Mouse (Mus musculus) adrenal gland, adult 18-20 months (tissue): ENCODE measurements at regions not wholly inside any gene's neighbourhood (a gene's known extent, or its start where the extent isn't known, plus 50 kb on each side); places are given as distances from the start of the nearest gene placed in this dataset.
A peak's percentile ranks its signal among the peaks of the same experiment; 100 is the strongest.

ENCODE experiments used
- DNase-seq, 2 experiments: peaks; one replicate each; pipeline ENCODE4 v3.0.0; 2021 to 2022; ENCODE audit warnings: low spot score in 2 of 2

GRCm38 (mm10) chr10:95124476-95124875, 179.8 kb upstream of the Plxnc1 start:
- no peak for DNase-seq

- no peak for DNase-seq
These were observed 175.4 kb upstream of the Plxnc1 start for GRCm38 (mm10) chr10:95120007-95120406.

GRCm38 (mm10) chr10:95118786-95119351, 174.2 kb upstream of the Plxnc1 start:
- DNase-seq, result no peak

GRCm38 (mm10) chr10:95117731-95118212, 173.1 kb upstream of the Plxnc1 start:
- no peak for DNase-seq

- DNase-seq, result peak in 1 of 2 experiments; percentile 11
These were observed 172.6 kb upstream of the Plxnc1 start for GRCm38 (mm10) chr10:95117041-95117730.

GRCm38 (mm10) chr10:95116579-95117011, 172.0 kb upstream of the Plxnc1 start:
- no peak for DNase-seq

GRCm38 (mm10) chr10:95112837-95113388, 168.3 kb upstream of the Plxnc1 start:
- no peak for DNase-seq

- no peak for DNase-seq
These were observed 167.7 kb upstream of the Plxnc1 start for GRCm38 (mm10) chr10:95112231-95112774.

GRCm38 (mm10) chr10:95110786-95111185, 166.2 kb upstream of the Plxnc1 start:
- no peak for DNase-seq

- DNase-seq, result no peak
These were observed 164.9 kb upstream of the Plxnc1 start for GRCm38 (mm10) chr10:95109576-95109975.

GRCm38 (mm10) chr10:95107532-95108251, 163.1 kb upstream of the Plxnc1 start:
- no peak for DNase-seq

GRCm38 (mm10) chr10:95103808-95104207, 159.2 kb upstream of the Plxnc1 start:
- no peak for DNase-seq

GRCm38 (mm10) chr10:95102981-95103380, 158.3 kb upstream of the Plxnc1 start:
- DNase-seq, result no peak

- no peak for DNase-seq
These were observed 155.3 kb upstream of the Plxnc1 start for GRCm38 (mm10) chr10:95099906-95100305.

- no peak for DNase-seq
These were observed 151.2 kb upstream of the Plxnc1 start for GRCm38 (mm10) chr10:95095847-95096246.

GRCm38 (mm10) chr10:95094771-95095170, 150.1 kb upstream of the Plxnc1 start:
- DNase-seq, result no peak

- no peak for DNase-seq
These were observed 148.6 kb upstream of the Plxnc1 start for GRCm38 (mm10) chr10:95093266-95093665.

GRCm38 (mm10) chr10:95091086-95091485, 146.5 kb upstream of the Plxnc1 start:
- DNase-seq, result no peak

- no peak for DNase-seq
These were observed 146.0 kb upstream of the Plxnc1 start for GRCm38 (mm10) chr10:95090641-95091040.

- DNase-seq, result no peak
These were observed 145.4 kb upstream of the Plxnc1 start for GRCm38 (mm10) chr10:95090035-95090434.

GRCm38 (mm10) chr10:95087864-95088570, 143.4 kb upstream of the Plxnc1 start:
- DNase-seq, result peak; percentile 31 to 36
